Mouse (Mus musculus) midbrain, embryonic 16.5 days (tissue): ENCODE results near the gene BC035044. TPM values are rescaled to one million over a fixed set of nuclear protein-coding genes. Genes with fewer than 3 reads are reported as not detected.

Source experiments
- ATAC-seq: fragments of 200-750 bp; cut with Nextera tagmentation; 2 replicates; pipeline ENCODE4 v1.8.0; 2017; ENCODE audit warnings: moderate TSS enrichment
- H3K27ac ChIP-seq: fragments of 300-500 bp; sonication (generic); 2 replicates; pipeline ENCODE4 v1.5.1; 2014; ENCODE audit warnings: mild to moderate bottlenecking, low read length, mixed read lengths
- H3K27me3 ChIP-seq: fragments of 300-500 bp; sonication (generic); 2 replicates; pipeline ENCODE4 v1.6.1; 2014; ENCODE audit warnings: low read depth, low read length, mixed read lengths; ENCODE audit not compliant: control insufficient read depth, insufficient read depth
- H3K36me3 ChIP-seq: fragments of 300-500 bp; sonication (generic); 2 replicates; pipeline ENCODE4 v1.6.1; 2014; ENCODE audit warnings: mild to moderate bottlenecking, low read length, moderate library complexity, mixed read lengths; ENCODE audit not compliant: control insufficient read depth, insufficient read depth
- H3K4me1 ChIP-seq: fragments of 300-500 bp; sonication (generic); 2 replicates; pipeline ENCODE4 v1.6.1; 2014; ENCODE audit warnings: mild to moderate bottlenecking, low read length, mixed read lengths; ENCODE audit not compliant: control insufficient read depth, insufficient read depth
- H3K4me2 ChIP-seq: fragments of 300-500 bp; sonication (generic); 2 replicates; pipeline ENCODE4 v1.6.1; 2014; ENCODE audit warnings: mild to moderate bottlenecking, low read length, mixed read lengths
- H3K4me3 ChIP-seq: fragments of 300-500 bp; sonication (generic); 2 replicates; pipeline ENCODE4 v1.5.1; 2014; ENCODE audit warnings: low read depth, mild to moderate bottlenecking, low read length, moderate library complexity, mixed read lengths
- H3K9ac ChIP-seq: fragments of 300-500 bp; sonication (generic); 2 replicates; pipeline ENCODE4 v1.6.1; 2014; ENCODE audit warnings: low read depth, low read length, mixed read lengths
- H3K9me3 ChIP-seq: fragments of 300-500 bp; sonication (generic); replicated peaks from 2 replicates; pipeline ENCODE4 v1.6.1; 2014; ENCODE audit warnings: mild to moderate bottlenecking, low read length, mixed read lengths; ENCODE audit not compliant: control insufficient read depth, poor library complexity, severe bottlenecking
- WGBS: fragments of 180-500 bp; shearing (Covaris S2); extraction: QIAGEN DNeasy Blood & Tissue Kit; methylation state at CpG from one replicate; pipeline ENCODE4 v1.1.7; 2014; 5-methylcytosine and 5-hydroxymethylcytosine counted together
- polyA plus RNA-seq: library from polyadenylated mRNA; unstranded; fragments of >200 nt; fragmentation: Nextera tagmentation; extraction: Ambion mirVana; gene quantifications from 2 replicates; pipeline ENCODE4 v1.2.1, GENCODE M21; 2015

BC035044 gene
- polyA plus RNA-seq, 1 experiment from 2014 or later: 0.23 TPM

DNA sequence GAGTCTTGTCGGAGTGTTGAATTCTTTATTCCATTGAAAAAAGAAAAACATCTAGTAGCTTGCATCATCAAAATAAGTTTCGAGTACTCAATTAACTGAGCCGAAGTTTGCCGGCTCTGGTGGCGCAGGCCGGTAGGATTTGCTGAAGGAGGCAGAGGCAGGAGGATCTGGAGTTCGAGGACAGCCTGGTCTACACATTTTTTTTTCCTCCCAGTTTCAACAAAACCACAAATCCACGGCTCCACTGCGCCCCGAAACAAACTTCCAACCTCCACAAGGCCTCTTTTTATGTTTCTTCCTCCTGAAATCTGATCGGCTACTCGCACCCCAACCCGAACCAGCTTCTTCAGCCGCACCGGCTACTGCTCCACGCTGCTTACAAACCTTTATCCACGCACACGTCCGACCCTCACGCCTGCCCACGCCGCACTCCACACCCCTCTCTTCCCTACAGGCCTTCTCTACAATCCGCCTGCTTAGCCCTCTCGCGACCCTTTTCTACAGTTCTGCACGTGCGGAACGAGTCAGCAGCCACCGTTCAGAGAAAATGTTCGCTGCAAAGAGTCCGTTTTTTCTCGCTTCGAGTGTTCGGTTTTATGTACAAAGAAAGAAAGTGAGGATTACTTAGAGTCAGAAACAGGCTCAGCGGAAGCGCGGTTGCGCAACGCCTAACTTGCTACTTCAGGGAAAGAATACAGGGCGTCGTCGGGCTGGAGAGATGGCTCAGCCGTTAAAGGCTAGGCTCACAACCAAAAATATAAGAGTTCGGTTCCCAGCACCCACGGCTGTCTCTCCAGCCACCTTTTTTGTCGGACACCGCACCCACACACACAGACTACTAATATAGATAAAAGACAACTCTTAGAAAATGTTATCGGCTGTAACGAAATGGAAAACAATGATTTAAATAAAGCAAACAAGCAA is 52.3 kb downstream of the BC035044 start:
- Histone ChIP-seq H3K4me2 (peak overlapping the region; percentile 61), H3K9ac (peak overlapping the region; percentile 70), H3K36me3 (no peaks in the 10 kb centered on the region), H3K9me3 (no peaks in the 10 kb centered on the region), H3K4me3 (peak overlapping the region; percentile 57), H3K27me3 (no peaks in the 10 kb centered on the region), H3K4me1 (peaks cover 12% of the 10 kb centered on the region), H3K27ac (peak overlapping the region; percentile 94)
- ATAC-seq: peak; percentile 71
- 0% methylated on average over 49 of the region's 49 CpGs for WGBS

DNA sequence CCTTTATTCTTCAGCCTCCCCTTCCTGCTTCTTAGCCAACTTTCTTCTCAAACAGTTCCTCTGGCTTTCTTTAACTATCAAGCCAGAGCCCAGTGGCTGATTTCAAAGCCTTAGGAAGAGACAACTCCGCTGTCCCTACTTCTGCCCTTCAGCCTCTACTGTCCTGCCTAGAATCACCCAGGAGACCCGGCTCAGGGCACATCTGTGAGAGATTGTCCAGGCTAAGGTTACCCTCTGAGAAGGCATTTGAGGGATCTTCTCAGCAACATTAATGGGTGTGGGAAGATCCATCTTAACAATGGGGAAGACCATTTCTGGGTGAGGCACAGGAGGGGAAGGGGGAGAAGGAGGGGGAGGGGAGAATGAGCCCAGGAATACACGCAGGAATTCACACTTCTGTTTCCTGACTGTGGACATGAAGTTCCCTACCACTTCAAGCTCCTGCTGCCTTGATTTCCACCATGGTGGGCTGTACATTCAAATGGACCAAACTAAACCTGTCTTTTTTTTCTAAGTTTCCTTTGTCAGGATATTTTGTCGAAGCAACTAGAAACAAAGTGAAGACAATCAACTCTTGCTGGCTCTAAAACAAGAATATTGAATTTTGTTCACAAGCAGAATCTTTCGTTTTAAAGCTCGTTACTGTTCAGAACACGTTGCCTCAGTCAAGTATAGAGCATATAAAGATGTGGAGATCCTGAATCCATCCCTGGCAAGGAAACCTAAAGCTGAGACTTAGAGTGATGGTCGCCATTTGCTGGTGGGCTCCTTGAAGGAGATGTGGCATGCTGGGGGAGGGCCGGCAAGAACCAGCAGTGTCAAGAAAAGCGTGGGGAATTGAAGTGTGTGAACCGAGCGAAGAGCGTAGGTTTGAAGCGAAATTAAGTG is 53.2 kb downstream of the BC035044 start:
- Histone ChIP-seq H3K4me2 (peak overlapping the region; percentile 61), H3K4me1 (peaks cover 12% of the 10 kb centered on the region), H3K27me3 (no peaks in the 10 kb centered on the region), H3K27ac (peak overlapping the region; percentile 94), H3K4me3 (peak overlapping the region; percentile 57), H3K9me3 (no peaks in the 10 kb centered on the region), H3K36me3 (no peaks in the 10 kb centered on the region), H3K9ac (peak overlapping the region; percentile 70)
- 2% methylated on average over 14 of the region's 14 CpGs for WGBS
- ATAC-seq: peak; percentile 33

GRCm38 (mm10) chr6:128836955-128837334 is 54.0 kb downstream of the BC035044 start:
- H3K27me3 ChIP-seq: no peaks in the 10 kb centered on the region
- peak overlapping the region; percentile 57 for H3K4me3 ChIP-seq
- H3K36me3 ChIP-seq: no peaks in the 10 kb centered on the region
- H3K4me2 ChIP-seq: peak overlapping the region; percentile 61
- WGBS: 85% methylated on average over 6 of the region's 6 CpGs
- no peaks in the 10 kb centered on the region for H3K9me3 ChIP-seq
- ATAC-seq: no peak
- peaks cover 10% of the 10 kb centered on the region for H3K4me1 ChIP-seq
- H3K27ac ChIP-seq: peak overlapping the region; percentile 94
- H3K9ac ChIP-seq: no peak overlapping the region

GRCm38 (mm10) chr6:128836191-128836954 is 54.6 kb downstream of the BC035044 start:
- 69% methylated on average over 8 of the region's 8 CpGs for WGBS
- Histone ChIP-seq H3K4me3 (no peak overlapping the region), H3K36me3 (no peaks in the 10 kb centered on the region), H3K9me3 (no peaks in the 10 kb centered on the region), H3K9ac (no peak overlapping the region), H3K27me3 (no peaks in the 10 kb centered on the region), H3K4me2 (no peak overlapping the region), H3K4me1 (peaks cover 5% of the 10 kb centered on the region), H3K27ac (no peak overlapping the region)
- ATAC-seq: no peak

DNA sequence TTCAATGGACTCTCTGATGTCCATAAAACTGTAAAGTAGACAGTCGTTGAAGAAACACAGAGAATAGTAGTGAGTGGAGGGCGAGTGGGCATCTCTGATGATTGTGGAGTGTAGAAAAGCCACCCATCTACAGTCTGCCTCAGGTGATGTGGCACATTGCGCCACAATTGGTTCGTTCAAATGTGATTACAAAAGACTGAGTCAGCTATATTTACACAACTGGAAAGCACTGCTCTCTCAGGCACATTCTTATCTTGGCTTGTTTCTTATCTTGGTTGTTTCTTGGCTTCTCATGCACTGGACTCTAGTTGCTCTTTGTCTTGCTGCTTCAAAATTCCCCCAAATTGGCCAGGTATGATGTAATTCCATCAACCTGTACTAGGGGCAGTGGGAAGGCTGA is 55.4 kb downstream of the BC035044 start:
- no peak for ATAC-seq
- Histone ChIP-seq H3K4me3 (no peak overlapping the region), H3K9me3 (no peaks in the 10 kb centered on the region), H3K4me1 (peaks cover 5% of the 10 kb centered on the region), H3K27me3 (no peaks in the 10 kb centered on the region), H3K27ac (no peak overlapping the region), H3K9ac (no peak overlapping the region), H3K36me3 (no peaks in the 10 kb centered on the region), H3K4me2 (no peak overlapping the region)
- WGBS: 93% methylated on average over 4 of the region's 4 CpGs

DNA sequence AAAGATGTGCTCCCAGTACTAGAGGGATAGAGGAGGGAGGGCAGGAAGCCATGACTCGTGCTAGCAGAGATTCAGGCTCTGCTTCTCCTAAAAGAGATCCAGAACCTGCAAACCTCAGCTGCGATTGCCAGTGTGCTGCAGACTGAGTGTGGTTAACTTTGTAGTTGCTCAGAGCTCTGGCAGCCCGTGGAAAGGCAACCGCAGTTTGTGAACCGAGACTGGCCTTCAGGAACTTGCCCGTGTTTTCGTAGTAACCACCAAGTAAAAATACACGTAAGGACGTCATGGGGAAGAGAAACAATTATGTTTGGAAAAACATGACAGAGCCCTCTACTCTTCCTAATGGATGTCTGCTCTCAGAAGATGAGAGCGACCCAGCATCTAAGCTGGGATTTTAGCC is 57.9 kb downstream of the BC035044 start:
- Histone ChIP-seq H3K9ac (no peak overlapping the region), H3K27me3 (no peaks in the 10 kb centered on the region), H3K4me1 (no peaks in the 10 kb centered on the region; the same call in 1 of the 2 replicates), H3K36me3 (no peaks in the 10 kb centered on the region), H3K4me3 (no peak overlapping the region), H3K27ac (no peak overlapping the region), H3K4me2 (no peak overlapping the region), H3K9me3 (no peaks in the 10 kb centered on the region)
- ATAC-seq: no peak
- WGBS: 88% methylated on average over 10 of the region's 10 CpGs

DNA sequence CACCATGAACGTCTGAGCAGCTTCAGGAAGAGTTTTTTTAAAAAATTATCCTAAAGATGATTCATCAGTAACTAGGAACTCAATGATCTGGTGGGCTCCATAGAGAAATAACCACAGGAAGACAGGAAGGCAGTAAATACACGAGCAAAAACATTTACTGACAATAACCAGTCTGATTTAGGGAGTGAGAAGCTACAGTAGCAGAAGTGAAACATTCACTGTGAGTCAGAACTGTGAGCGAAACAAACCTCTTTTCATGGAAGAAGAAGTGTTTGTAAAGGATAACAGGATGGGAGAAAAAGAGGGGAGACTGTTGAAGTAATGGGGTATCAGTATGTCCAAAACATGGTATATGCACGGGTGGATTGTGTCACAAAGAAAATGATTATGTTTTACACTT is 61.1 kb downstream of the BC035044 start:
- H3K27me3 ChIP-seq: no peaks in the 10 kb centered on the region
- ATAC-seq: no peak
- H3K9me3 ChIP-seq: no peaks in the 10 kb centered on the region
- H3K9ac ChIP-seq: no peak overlapping the region
- no peaks in the 10 kb centered on the region for H3K36me3 ChIP-seq
- H3K4me2 ChIP-seq: no peak overlapping the region
- H3K4me1 ChIP-seq: no peaks in the 10 kb centered on the region
- WGBS: 74% methylated on average over 4 of the region's 4 CpGs
- H3K4me3 ChIP-seq: no peak overlapping the region
- no peak overlapping the region for H3K27ac ChIP-seq

DNA sequence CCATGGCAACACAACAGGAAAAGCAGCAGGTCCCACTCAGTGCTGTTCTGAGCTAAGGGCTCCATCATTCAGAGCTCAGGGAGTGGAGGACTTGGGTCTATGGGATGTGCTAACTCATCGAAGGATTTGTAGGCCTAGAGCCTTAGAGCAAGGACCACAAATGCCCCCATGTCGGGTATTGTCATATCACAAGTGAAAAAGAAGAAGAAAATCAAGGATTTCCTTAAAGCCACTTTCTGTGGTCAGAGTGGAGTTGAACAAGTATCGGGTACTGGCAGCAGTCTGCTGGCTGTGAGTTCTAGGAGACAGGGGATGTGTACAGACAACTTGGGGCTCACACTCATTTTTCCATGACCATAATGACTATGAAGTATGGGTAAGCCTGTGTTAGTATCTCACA is 64.1 kb downstream of the BC035044 start:
- Histone ChIP-seq H3K4me2 (no peak overlapping the region), H3K4me1 (no peaks in the 10 kb centered on the region), H3K36me3 (no peaks in the 10 kb centered on the region), H3K27ac (no peak overlapping the region), H3K9ac (no peak overlapping the region), H3K9me3 (no peaks in the 10 kb centered on the region), H3K4me3 (no peak overlapping the region), H3K27me3 (no peaks in the 10 kb centered on the region)
- WGBS: 86% methylated on average over 3 of the region's 3 CpGs
- ATAC-seq: no peak
